Mouse (Mus musculus): ENCODE measurements around the gene Rps9.

DNA sequence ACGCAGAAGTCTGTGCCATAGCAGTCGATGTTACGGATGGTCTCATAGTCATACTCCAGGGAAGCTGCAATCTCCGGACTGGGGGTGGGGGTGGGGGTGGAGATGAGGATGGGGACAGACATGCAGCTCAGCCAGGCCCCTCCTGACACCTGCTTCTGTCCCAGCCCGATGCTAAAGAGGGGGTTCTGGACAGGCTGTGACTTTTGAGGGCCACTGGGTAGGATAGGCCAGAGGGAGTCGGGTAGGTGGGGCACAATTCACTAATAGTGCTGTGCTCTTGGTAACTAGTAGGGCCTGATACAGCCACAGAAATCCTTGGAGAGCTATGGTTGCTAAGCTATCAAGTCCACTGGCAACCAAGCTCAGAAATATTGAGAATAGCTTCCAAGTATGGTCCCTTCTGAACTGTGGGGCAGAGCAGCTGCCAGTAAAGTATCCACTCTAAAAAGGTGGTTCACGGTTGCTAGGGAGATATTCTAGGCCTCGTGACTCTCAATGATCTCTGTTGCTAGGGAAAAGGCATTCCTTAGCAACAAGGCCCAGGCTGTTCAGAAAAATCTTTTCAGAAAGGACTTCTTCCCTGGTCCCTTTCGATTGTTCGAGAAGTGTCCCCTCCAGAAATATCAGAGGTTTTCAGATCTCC, 19.8 kb upstream of the Rps9 start:
- TF ChIP-seq ZNF384 (IDR thresholded peaks at IDR 0.05; ENCODE audit: low read depth, low read length) (no peak), HCFC1 (IDR thresholded peaks at IDR 0.05; ENCODE audit: borderline replicate concordance, insufficient read depth, low read length) (no peak), CHD2 (IDR thresholded peaks at IDR 0.05; ENCODE audit: low read depth, low read length) (no peak)

Data from ES-E14 (cell line).